Mouse (Mus musculus) thymus, adult 2 months (tissue): Measurements from ENCODE around the gene Nid1.

Source experiments
- CTCF ChIP-seq: fragments of 200-500 bp; IDR thresholded peaks from 2 replicates; pipeline ENCODE4 v1.5.1; 2012; ENCODE audit warnings: mild to moderate bottlenecking, control low read depth, low read length, moderate library complexity, borderline replicate concordance; ENCODE audit not compliant: control insufficient read depth, poor library complexity, insufficient read depth; ENCODE audit errors: extremely low read depth
- POLR2A ChIP-seq: fragments of 200-500 bp; IDR thresholded peaks from 2 replicates; pipeline ENCODE4 v1.6.1; 2012; ENCODE audit warnings: mild to moderate bottlenecking, low read length, control low read depth, moderate library complexity; ENCODE audit not compliant: control insufficient read depth, poor library complexity, insufficient read depth; ENCODE audit errors: extremely low read depth

GRCm38 (mm10) chr13:13530913-13531312, 93.6 kb downstream of the Nid1 start:
- TF ChIP-seq CTCF (no peak), POLR2A (no peak)
